Mouse (Mus musculus) hindbrain, embryonic 13.5 days (tissue): ENCODE results near the gene Yju2. TPM values are rescaled to one million over a fixed set of nuclear protein-coding genes. Genes with fewer than 3 reads are reported as not detected.
"Not testable (repeated sequence)": the region's sequence is repeated elsewhere in the genome, so short reads cannot be mapped to it uniquely, and the experiment has no call there.

ENCODE experiments used
- ATAC-seq: fragments of 200-750 bp; cut with Nextera tagmentation; 2 replicates; pipeline ENCODE4 v1.8.0; 2017; ENCODE audit warnings: moderate TSS enrichment; ENCODE audit not compliant: low FRiP score
- H3K27ac ChIP-seq: fragments of 300-500 bp; sonication (generic); 2 replicates; pipeline ENCODE4 v1.5.1; 2015; ENCODE audit warnings: inconsistent platforms, mild to moderate bottlenecking, moderate library complexity
- H3K27me3 ChIP-seq: fragments of 300-500 bp; sonication (generic); 2 replicates; pipeline ENCODE4 v1.6.1; 2015; ENCODE audit warnings: mild to moderate bottlenecking, inconsistent platforms
- H3K36me3 ChIP-seq: fragments of 300-500 bp; sonication (generic); 2 replicates; pipeline ENCODE4 v1.6.1; 2015; ENCODE audit warnings: mild to moderate bottlenecking, inconsistent platforms
- H3K4me1 ChIP-seq: fragments of 300-500 bp; sonication (generic); replicated peaks from 2 replicates; pipeline ENCODE4 v1.6.1; 2015; ENCODE audit warnings: inconsistent platforms
- H3K4me2 ChIP-seq: fragments of 300-500 bp; sonication (generic); 2 replicates; pipeline ENCODE4 v1.6.1; 2015; ENCODE audit warnings: inconsistent platforms, mild to moderate bottlenecking, moderate library complexity
- H3K4me3 ChIP-seq: fragments of 300-500 bp; sonication (generic); 2 replicates; pipeline ENCODE4 v1.5.1; 2015; ENCODE audit warnings: mild to moderate bottlenecking, inconsistent platforms
- H3K9ac ChIP-seq: fragments of 300-500 bp; sonication (generic); 2 replicates; pipeline ENCODE4 v1.6.1; 2015; ENCODE audit warnings: mild to moderate bottlenecking, inconsistent platforms
- H3K9me3 ChIP-seq: fragments of 300-500 bp; sonication (generic); 2 replicates; pipeline ENCODE4 v1.6.1; 2016; ENCODE audit warnings: inconsistent platforms
- WGBS: fragments of 180-500 bp; shearing (Covaris S2); methylation state at CpG from one replicate; pipeline ENCODE4 v1.1.7; 2015; 5-methylcytosine and 5-hydroxymethylcytosine counted together
- polyA plus RNA-seq: library from polyadenylated mRNA; unstranded; fragments of >200 nt; fragmentation: Nextera tagmentation; extraction: Ambion mirVana; gene quantifications from 2 replicates; pipeline ENCODE4 v1.2.1, GENCODE M21; 2015

The Yju2 gene
- polyA plus RNA-seq: 23.2 and 25.2 TPM in 2 replicates

- peak within 1 kb of the TSS; percentile 74 for H3K9ac ChIP-seq
- H3K4me1 ChIP-seq: peaks cover 49% of the 10 kb centered on the region
- under 1% methylated on average over 46 of the region's 46 CpGs for WGBS
- peak within 1 kb of the TSS; percentile 94 for H3K27ac ChIP-seq
- peak within 1 kb of the TSS; percentile 74 for H3K4me2 ChIP-seq
- H3K36me3 ChIP-seq: peaks cover 28% of the 10 kb centered on the region
- peaks cover 13% of the 10 kb centered on the region for H3K27me3 ChIP-seq
- peak within 1 kb of the TSS; percentile 51 for H3K4me3 ChIP-seq
- ATAC-seq: peak; percentile 89
- H3K9me3 ChIP-seq: no peaks in the 10 kb centered on the region
Observed at GRCm38 (mm10) chr17:55958918-55959728, at the start of gene Yju2. Gene Yju2, plus strand, starts transcription at chr17:55959099.

DNA sequence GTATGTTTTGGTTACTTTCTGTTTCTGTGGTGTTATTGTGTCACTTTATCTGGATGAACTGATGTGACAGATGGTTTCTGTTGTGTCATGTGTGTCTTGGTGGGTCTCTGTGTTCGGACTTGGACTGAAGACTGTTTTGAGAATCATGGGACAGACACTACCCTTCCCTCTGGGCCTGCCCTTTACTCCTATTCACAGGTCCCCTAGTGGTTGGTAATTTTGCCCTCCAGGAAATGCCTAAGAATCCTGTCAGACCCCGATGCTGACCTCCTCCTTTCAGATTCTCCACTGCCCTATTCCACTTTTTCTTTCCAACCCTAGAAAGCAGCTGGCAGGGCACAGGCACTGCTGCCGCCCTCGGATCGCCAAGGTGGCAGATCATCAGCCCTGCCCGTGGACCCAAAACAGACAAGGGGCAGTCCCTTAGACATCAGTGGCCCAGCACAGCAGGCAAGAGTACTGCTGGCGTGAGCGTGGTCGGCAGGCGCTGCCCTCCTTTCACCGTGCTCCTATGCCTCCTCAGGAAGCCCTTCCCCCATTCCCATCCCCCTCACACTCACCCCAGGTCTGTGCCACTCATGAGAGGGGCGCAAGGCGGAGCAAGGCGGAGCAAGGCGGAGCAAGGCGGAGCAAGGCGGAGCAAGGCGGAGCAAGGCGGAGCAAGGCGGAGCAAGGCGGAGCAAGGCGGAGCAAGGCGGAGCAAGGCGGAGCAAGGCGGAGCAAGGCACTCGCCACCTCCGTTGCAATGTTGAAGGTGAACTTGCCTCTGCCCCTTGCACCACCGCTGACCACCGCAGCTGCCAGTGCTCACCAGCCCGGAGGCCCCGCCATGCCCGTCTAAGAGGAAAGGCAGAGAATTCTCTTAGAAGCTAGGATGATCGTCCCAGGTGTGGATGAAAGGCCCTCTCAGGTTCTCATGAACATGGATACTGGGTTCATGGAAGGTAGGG lies 27.1 kb upstream of the Yju2 start:
- Histone ChIP-seq H3K36me3 (no peaks in the 10 kb centered on the region), H3K9me3 (0 out of 2 replicates have a peak, but pooled peaks cover 2% of the 10 kb centered on the region), H3K27ac (peak overlapping the region; percentile 90), H3K4me1 (peaks cover 10% of the 10 kb centered on the region), H3K27me3 (no peaks in the 10 kb centered on the region), H3K9ac (peak overlapping the region; percentile 84), H3K4me2 (peak overlapping the region; percentile 73), H3K4me3 (peak overlapping the region; percentile 58)
- WGBS: 1% methylated on average over 33 of the region's 33 CpGs
- peak; percentile 98 for ATAC-seq

DNA sequence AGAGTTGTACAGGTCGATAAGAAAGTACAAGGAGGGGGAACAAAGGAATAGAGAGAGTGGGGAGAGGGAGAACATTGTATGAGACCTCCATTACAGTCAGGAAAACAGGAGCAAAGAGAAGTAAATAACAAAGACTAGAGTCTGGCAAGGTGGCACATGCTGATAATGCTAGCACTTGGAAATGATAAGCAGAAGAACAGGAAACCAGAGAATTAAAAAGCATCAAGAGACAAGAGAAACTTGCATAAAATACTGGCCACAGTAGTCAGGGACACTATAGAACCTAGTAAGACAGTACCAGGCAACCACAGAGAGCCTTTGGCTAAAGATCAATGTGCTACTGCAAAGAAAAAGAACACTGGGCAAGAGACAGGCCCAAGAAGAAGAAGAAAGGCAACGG lies 26.3 kb upstream of the Yju2 start:
- H3K9me3 ChIP-seq: 0 out of 2 replicates have a peak, but pooled peaks cover 6% of the 10 kb centered on the region
- peaks cover 10% of the 10 kb centered on the region for H3K4me1 ChIP-seq
- no peak overlapping the region for H3K27ac ChIP-seq
- no peak overlapping the region; the same call in 1 of the 2 replicates for H3K9ac ChIP-seq
- no peaks in the 10 kb centered on the region for H3K27me3 ChIP-seq
- peak overlapping the region; percentile 58 for H3K4me3 ChIP-seq
- 80% methylated on average over 2 of the region's 2 CpGs for WGBS
- H3K4me2 ChIP-seq: peak overlapping the region; percentile 73
- ATAC-seq: no peak
- no peaks in the 10 kb centered on the region for H3K36me3 ChIP-seq

DNA sequence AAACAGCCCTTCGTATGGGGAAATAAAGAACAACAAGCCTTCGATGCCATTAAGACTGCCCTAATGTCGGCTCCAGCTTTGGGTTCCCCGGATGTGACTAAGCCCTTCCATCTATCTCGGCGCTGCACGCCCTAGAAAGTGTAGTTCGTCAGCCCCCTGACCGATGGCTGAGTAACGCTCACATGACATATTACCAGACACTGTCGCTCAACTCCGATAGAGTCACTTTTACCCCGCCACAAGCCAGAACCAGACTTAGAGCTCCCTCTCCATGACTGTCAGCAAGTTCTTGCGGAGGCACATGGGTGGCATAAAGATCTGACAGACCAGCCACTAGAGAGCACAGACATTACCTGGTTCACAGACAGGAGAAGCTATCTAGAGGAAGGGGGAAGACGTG lies 25.7 kb upstream of the Yju2 start:
- peak overlapping the region; percentile 73; the same call in 1 of the 2 replicates for H3K4me2 ChIP-seq
- WGBS: 97% methylated on average over 15 of the region's 15 CpGs
- H3K9ac ChIP-seq: no peak overlapping the region
- H3K36me3 ChIP-seq: peaks cover 3% of the 10 kb centered on the region; the same call in 1 of the 2 replicates
- H3K9me3 ChIP-seq: peaks cover 9% of the 10 kb centered on the region; the same call in 1 of the 2 replicates
- H3K4me1 ChIP-seq: peaks cover 10% of the 10 kb centered on the region
- no peak overlapping the region for H3K4me3 ChIP-seq
- H3K27me3 ChIP-seq: no peaks in the 10 kb centered on the region
- no peak overlapping the region for H3K27ac ChIP-seq
- ATAC-seq: no peak

DNA sequence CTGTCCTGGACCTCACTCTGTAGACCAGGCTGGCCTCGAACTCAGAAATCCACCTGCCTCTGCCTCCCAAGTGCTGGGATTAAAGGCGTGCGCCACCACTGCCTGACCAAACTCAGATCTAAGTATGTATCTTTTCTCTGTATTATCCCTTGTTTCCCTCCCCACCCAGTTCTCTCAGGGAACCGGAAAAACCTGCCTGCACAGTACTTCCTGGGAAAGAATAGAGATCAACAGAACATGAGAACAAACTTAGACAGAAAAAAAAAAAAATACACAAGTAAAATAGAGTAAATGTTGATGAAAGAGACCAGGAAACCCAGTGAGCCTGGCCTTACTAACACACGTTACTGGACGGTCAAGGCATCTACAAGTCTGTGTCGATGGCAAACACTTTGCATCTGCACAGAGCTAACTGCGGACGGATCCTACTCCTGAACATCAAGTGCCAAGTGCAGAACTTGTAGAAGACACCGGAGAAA lies 14.5 kb upstream of the Yju2 start:
- Histone ChIP-seq H3K9ac (peak overlapping the region; percentile 75), H3K4me3 (peak overlapping the region; percentile 51), H3K36me3 (peaks cover 17% of the 10 kb centered on the region), H3K4me2 (peak overlapping the region; percentile 74), H3K27ac (peak overlapping the region; percentile 95), H3K4me1 (peaks cover 12% of the 10 kb centered on the region)
- ATAC-seq, H3K9me3 ChIP-seq, H3K27me3 ChIP-seq: not testable (repeated sequence)
- WGBS: 37% methylated on average over 10 of the region's 10 CpGs

DNA sequence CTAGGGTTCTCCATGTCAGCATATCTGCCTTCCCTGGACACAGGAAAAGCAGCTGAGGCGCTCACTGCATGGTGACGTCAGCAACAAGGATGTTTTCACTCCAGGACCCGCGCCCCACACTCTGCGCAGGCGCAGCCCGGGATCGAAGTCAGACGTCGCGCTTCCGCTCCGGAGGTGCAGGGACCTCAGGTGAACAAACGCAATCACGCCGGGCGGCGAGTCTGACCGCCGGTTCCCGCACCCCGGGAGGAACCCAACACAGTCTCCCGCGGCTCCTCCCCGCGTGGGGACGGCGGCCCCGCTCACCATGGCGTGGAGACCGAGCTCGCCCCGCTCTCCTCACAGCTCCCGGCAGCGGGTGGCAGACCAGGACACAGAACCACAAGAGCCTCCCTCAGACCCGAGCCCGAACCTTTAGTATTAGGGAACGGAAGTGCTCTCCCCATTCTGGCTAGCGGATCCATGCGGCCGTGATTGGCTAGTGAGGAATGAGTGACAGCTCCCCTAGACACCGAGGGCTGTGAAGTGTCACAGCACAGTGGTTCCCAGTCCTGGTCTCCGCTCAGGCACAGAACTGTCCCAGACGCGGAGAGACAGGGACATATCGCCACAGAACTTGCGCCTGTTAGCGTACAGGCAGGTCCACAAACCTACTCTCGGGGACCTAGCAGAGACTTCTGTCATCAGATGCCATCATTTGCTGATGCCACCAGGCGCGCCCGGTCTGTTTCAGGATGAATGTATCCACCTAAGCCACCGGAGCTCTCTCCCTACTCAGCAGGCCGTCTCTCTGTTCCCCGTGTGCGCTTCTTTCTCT lies 13.8 kb upstream of the Yju2 start:
- Histone ChIP-seq H3K4me1 (peaks cover 12% of the 10 kb centered on the region), H3K36me3 (peaks cover 10% of the 10 kb centered on the region), H3K4me2 (peak overlapping the region; percentile 74), H3K27ac (peak overlapping the region; percentile 95), H3K9ac (peak overlapping the region; percentile 75), H3K4me3 (peak overlapping the region; percentile 51)
- H3K9me3 ChIP-seq, H3K27me3 ChIP-seq: not testable (repeated sequence)
- peak; percentile 99 for ATAC-seq
- WGBS: under 1% methylated on average over 56 of the region's 56 CpGs

DNA sequence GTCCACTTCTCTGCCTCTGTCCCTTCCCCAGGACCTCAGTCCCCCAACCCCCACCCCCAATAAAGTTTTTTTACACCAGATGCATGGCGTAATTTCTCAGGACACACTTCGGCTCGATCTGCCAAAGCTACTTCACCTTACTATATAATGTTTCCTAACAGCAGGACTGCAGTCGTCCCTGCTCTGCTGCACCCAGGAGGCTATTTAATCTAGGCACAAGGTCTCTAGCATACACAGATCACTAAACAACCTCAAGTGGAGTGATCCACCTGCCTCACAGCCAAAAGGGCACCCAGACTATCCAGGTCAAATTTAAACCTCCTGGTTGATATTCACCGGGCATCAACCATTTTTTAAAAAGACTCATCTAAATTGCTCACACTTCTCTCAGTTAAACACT lies 13.2 kb upstream of the Yju2 start:
- Histone ChIP-seq H3K4me2 (peak overlapping the region; percentile 74), H3K9me3 (peaks cover 4% of the 10 kb centered on the region; the same call in 1 of the 2 replicates), H3K4me3 (peak overlapping the region; percentile 51), H3K4me1 (peaks cover 12% of the 10 kb centered on the region), H3K27ac (peak overlapping the region; percentile 95), H3K27me3 (0 out of 2 replicates have a peak, but pooled peaks cover 3% of the 10 kb centered on the region), H3K36me3 (peaks cover 4% of the 10 kb centered on the region), H3K9ac (peak overlapping the region; percentile 75)
- no peak for ATAC-seq
- 35% methylated on average over 5 of the region's 5 CpGs for WGBS

DNA sequence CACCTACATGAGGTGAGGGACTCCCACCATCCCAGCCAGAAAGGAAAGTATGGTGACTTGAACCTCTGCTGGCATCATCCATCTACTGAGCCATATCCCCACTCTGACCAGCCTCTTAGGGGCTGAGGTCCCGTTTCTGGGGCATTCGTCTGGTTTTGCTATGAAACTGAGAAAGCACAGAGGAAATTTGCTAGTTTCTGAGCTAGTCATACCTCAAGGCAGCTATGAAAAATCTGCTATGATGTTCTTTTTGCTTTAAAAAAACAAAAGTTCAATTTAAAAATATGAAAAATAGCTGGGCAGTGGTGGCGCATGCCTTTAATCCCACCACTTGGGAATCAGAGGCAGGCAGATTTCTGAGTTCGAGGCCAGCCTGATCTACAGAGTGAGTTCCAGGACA lies 10.3 kb upstream of the Yju2 start:
- H3K4me3 ChIP-seq: no peak overlapping the region
- no peak overlapping the region for H3K4me2 ChIP-seq
- H3K36me3 ChIP-seq: no peaks in the 10 kb centered on the region
- no peaks in the 10 kb centered on the region for H3K9me3 ChIP-seq
- H3K27ac ChIP-seq: no peak overlapping the region
- H3K9ac ChIP-seq: no peak overlapping the region
- 0 out of 2 replicates have a peak, but pooled peaks cover 8% of the 10 kb centered on the region for H3K27me3 ChIP-seq
- H3K4me1 ChIP-seq: peaks cover 12% of the 10 kb centered on the region
- 93% methylated on average over 4 of the region's 4 CpGs for WGBS
- no peak for ATAC-seq

DNA sequence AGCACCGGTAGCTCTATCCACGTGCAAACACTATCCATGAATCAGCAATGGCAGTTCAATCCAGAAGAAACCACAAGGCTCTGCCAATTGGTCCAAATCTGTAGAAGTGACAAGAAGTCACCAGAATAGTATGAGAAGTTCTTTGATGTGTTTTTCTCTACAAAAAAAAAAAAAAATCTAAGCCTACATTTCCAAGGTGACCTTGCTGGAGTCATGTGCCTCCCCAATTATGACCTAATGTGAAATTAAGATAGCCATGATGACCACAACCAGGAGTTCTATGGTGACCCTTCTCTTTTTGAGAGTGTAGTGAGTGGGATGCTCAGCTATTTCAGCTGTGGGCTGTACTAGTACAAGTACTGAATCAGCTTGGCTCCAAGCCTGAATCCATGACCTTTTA lies 9.5 kb upstream of the Yju2 start, which contains the start of gene Zfp119b:
Gene Zfp119b, minus strand, starts transcription at position 101 of the 400 bp plus-strand sequence.
- Histone ChIP-seq H3K27me3 (peaks cover 16% of the 10 kb centered on the region), H3K9ac (no peak within 1 kb of the TSS), H3K36me3 (no peaks in the 10 kb centered on the region), H3K9me3 (no peaks in the 10 kb centered on the region), H3K4me2 (no peak within 1 kb of the TSS), H3K4me3 (no peak within 1 kb of the TSS), H3K4me1 (peaks cover 10% of the 10 kb centered on the region), H3K27ac (no peak within 1 kb of the TSS)
- ATAC-seq: no peak
- 93% methylated on average over 2 of the region's 2 CpGs for WGBS

- Histone ChIP-seq H3K4me2 (no peak overlapping the region), H3K27ac (no peak overlapping the region), H3K36me3 (no peaks in the 10 kb centered on the region), H3K27me3 (peaks cover 26% of the 10 kb centered on the region), H3K4me3 (no peak overlapping the region), H3K4me1 (peaks cover 7% of the 10 kb centered on the region), H3K9ac (no peak overlapping the region), H3K9me3 (no peaks in the 10 kb centered on the region)
- no peak for ATAC-seq
- WGBS: 80% methylated on average over 9 of the region's 9 CpGs
Observed at GRCm38 (mm10) chr17:55950601-55951000, 8.3 kb upstream of the Yju2 start.

- H3K36me3 ChIP-seq: no peaks in the 10 kb centered on the region
- peaks cover 17% of the 10 kb centered on the region for H3K4me1 ChIP-seq
- no peak overlapping the region for H3K27ac ChIP-seq
- H3K27me3 ChIP-seq: peaks cover 26% of the 10 kb centered on the region
- no peak overlapping the region for H3K4me3 ChIP-seq
- no peak overlapping the region for H3K4me2 ChIP-seq
- no peaks in the 10 kb centered on the region for H3K9me3 ChIP-seq
- peak overlapping the region; percentile 39; the same call in 1 of the 2 replicates for H3K9ac ChIP-seq
- ATAC-seq: no peak
Observed at GRCm38 (mm10) chr17:55952041-55952440, 6.9 kb upstream of the Yju2 start.
